ENCODE assay signal across 7 mouse cellular contexts in the genomic region with DNA sequence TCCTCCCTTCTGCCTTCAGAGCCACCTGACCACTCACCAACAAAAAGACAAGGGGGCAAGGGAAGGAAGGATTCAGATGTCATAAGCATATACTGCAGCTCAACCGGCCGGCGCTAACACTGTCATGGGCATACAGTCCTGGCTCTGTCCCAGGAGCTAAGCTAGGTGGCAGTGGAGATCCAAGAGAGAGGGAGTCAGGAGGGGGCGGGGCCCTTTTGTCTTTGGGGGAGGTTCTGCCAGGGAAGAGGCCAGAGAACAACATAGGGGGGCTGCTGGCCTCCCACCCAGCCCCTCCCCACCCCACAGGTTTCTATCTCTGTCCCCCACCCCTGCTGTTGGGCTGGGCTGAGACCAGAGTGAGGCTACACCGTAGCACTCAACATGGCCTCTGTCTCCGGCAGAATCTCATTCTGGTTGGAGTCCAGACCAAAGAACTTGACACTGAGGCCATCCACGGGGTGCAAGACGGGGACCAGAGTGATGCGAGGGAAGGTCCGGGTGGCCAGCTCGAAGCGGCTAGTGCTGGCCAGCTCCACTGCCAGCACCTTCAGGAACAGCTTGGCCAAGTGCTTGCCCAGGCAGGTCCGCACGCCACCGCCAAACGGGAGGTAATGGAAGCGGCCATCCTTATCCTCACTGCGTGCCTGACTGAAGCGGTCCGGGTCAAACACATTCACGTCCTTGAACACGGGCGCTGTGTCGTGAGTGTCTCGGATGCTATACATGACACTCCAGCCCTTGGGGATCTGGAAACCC. TPM values are rescaled to one million over a fixed set of nuclear protein-coding genes. Genes with fewer than 3 reads are reported as not detected.
DNase-seq lines count a peak whose midpoint lies in the region; ATAC-seq lines count a peak whose summit lies in the region.

No protein-coding gene starts in this region.

- H3K4me2 ChIP-seq in forebrain, embryonic 11.5 days (ENCODE audit: low read depth, low read length, severe bottlenecking): peak overlapping the region; percentile 41

- DNase-seq in testis, postnatal 10 days (ENCODE audit: low spot score): peak; percentile 66
- no peak for DNase-seq in testis, postnatal 14 days (ENCODE audit: low spot score)
- DNase-seq in forebrain, embryonic 11.5 days (ENCODE audit: low spot score): peak; percentile 68
- peak; percentile 58 for DNase-seq in kidney, postnatal 10 days
- DNase-seq in retina, postnatal 7 days (ENCODE audit: low read depth, low spot score): peak; percentile 51
- no peak for DNase-seq in spleen, postnatal 14 days (ENCODE audit: low spot score in 2 of 2)
- no peak for DNase-seq in right cerebral cortex, postnatal 10 days (ENCODE audit: low spot score in 2 of 2)

- peaks cover 8% of the 10 kb centered on the region for H3K4me1 ChIP-seq in forebrain, embryonic 11.5 days (replicated peaks; ENCODE audit: control insufficient read depth, insufficient read depth, low read length)

- H3K9ac ChIP-seq in forebrain, embryonic 11.5 days (ENCODE audit: low read length): no peak overlapping the region

- H3K9me3 ChIP-seq in forebrain, embryonic 11.5 days (ENCODE audit: control insufficient read depth, low read length): no peaks in the 10 kb centered on the region

- H3K36me3 ChIP-seq in forebrain, embryonic 11.5 days (ENCODE audit: control insufficient read depth, insufficient read depth, low read length): no peaks in the 10 kb centered on the region

- H3K4me3 ChIP-seq in forebrain, embryonic 11.5 days (ENCODE audit: low read depth, low read length): peak overlapping the region; percentile 4; the same call in 1 of the 2 replicates

- peaks cover 7% of the 10 kb centered on the region; the same call in 1 of the 2 replicates for H3K27me3 ChIP-seq in forebrain, embryonic 11.5 days (ENCODE audit: control insufficient read depth, insufficient read depth, low read length)

- peak; percentile 55; the same call in 1 of the 2 replicates for ATAC-seq in forebrain, embryonic 11.5 days (replicated peaks; ENCODE audit: low FRiP score)

- H3K27ac ChIP-seq in forebrain, embryonic 11.5 days (ENCODE audit: low read depth, low read length): no peak overlapping the region

- WGBS in forebrain, embryonic 11.5 days: 34% methylated on average over 25 of the region's 25 CpGs

RNA-seq across cellular contexts. Expression of gene Cyp26b1, which starts 19.6 kb away (rescaled TPM):
- 0.84 and 1.2 TPM in 2 replicates for polyA plus RNA-seq in forebrain, embryonic 11.5 days (2014; fragmentation: Nextera tagmentation; extraction: Ambion mirVana)

Comparison
In these comparisons a context has a peak if more than half of its experiments do, and no peak if none do; other contexts are left out.
1. DNase-seq: peak in testis, postnatal 10 days (single experiment), forebrain, embryonic 11.5 days (single experiment), kidney, postnatal 10 days (single experiment) and retina, postnatal 7 days (single experiment); none in testis, postnatal 14 days (single experiment), spleen, postnatal 14 days (0 of 2) and right cerebral cortex, postnatal 10 days (0 of 2).